Comparison of ENCODE assay signal across 19 mouse cellular contexts in genomic region chr2:107611811-107612210, GRCm38 (mm10).
DNase-seq lines count a peak whose midpoint lies in the region; ATAC-seq lines count a peak whose summit lies in the region.
"Had no signal": no experiment of that assay in that cellular context is flagged by ENCODE, and none has a peak within 500 bp of the region (broad histone marks: within the 10 kb centered on the region; RNA-seq: fewer than 3 reads in every experiment).

No protein-coding gene starts in this region.

- no peaks in the 10 kb centered on the region for H3K9me3 ChIP-seq in hindbrain, embryonic 13.5 days
- no peaks in the 10 kb centered on the region for H3K9me3 ChIP-seq in hindbrain, embryonic 11.5 days (ENCODE audit: control insufficient read depth, low read length)
- H3K9me3 ChIP-seq in embryonic facial prominence, embryonic 10.5 days, result no peaks in the 10 kb centered on the region

- no peak overlapping the region for H3K4me2 ChIP-seq in hindbrain, embryonic 13.5 days
- H3K4me2 ChIP-seq in hindbrain, embryonic 11.5 days (replicated peaks; ENCODE audit: low read depth, low read length), result no peak overlapping the region
- H3K4me2 ChIP-seq: heart, embryonic 13.5 days; hindbrain, embryonic 14.5 days had no signal

- H3K9ac ChIP-seq in hindbrain, embryonic 13.5 days, result no peak overlapping the region
- H3K9ac ChIP-seq in hindbrain, embryonic 11.5 days (ENCODE audit: low read depth, low read length), result no peak overlapping the region
- H3K9ac ChIP-seq: heart, embryonic 13.5 days; hindbrain, embryonic 14.5 days had no signal

- 34% methylated on average over 5 of the region's 5 CpGs for WGBS in hindbrain, embryonic 13.5 days
- WGBS in hindbrain, embryonic 11.5 days, result 46% methylated on average over 5 of the region's 5 CpGs
- WGBS in embryonic facial prominence, embryonic 10.5 days, result 71% methylated on average over 5 of the region's 5 CpGs

- H3K4me3 ChIP-seq in hindbrain, embryonic 13.5 days, result no peak overlapping the region
- no peak overlapping the region for H3K4me3 ChIP-seq in hindbrain, embryonic 11.5 days (ENCODE audit: low read depth, low read length)
- H3K4me3 ChIP-seq in embryonic facial prominence, embryonic 10.5 days, result no peak overlapping the region
- H3K4me3 ChIP-seq: heart, embryonic 13.5 days had no signal

- H3K4me1 ChIP-seq in hindbrain, embryonic 13.5 days (replicated peaks), result 0 out of 2 replicates have a peak, but pooled peaks cover 2% of the 10 kb centered on the region
- H3K4me1 ChIP-seq in hindbrain, embryonic 11.5 days (replicated peaks; ENCODE audit: control insufficient read depth, insufficient read depth, low read length), result no peaks in the 10 kb centered on the region
- no peaks in the 10 kb centered on the region for H3K4me1 ChIP-seq in embryonic facial prominence, embryonic 10.5 days
- H3K4me1 ChIP-seq: heart, embryonic 13.5 days had no signal

- no peak for DNase-seq in hindbrain, embryonic 11.5 days (ENCODE audit: low spot score)
- peak; percentile 2 for DNase-seq in retina, postnatal 1 day
- DNase-seq in retina, embryonic 14.5 days (ENCODE audit: low spot score), result no peak
- peak; percentile 72 for DNase-seq in R1 (ENCODE audit: low read depth, low spot score)
- no peak for DNase-seq in adrenal gland, adult 18-20 months (ENCODE audit: low spot score in 2 of 2)
- no peak for DNase-seq in embryonic facial prominence, embryonic 10.5 days (ENCODE audit: low spot score)
- DNase-seq: adrenal gland, postnatal 10 days; cerebellum, adult 18-20 months; cerebellum, adult 9-11 months; cerebellum, postnatal 36 days; gastrocnemius, postnatal 36 days; heart, adult 11 months; heart, postnatal 36 days; kidney, adult 8-10 months had no signal

- ATAC-seq in hindbrain, embryonic 13.5 days (ENCODE audit: low FRiP score), result 0 out of 2 replicates have a peak, but pooled peaks have one; percentile 28
- ATAC-seq in hindbrain, embryonic 11.5 days (ENCODE audit: low FRiP score), result no peak; the same call in 1 of the 2 replicates
- ATAC-seq: intestine, embryonic 16.5 days; Patski had no signal

- H3K27ac ChIP-seq in hindbrain, embryonic 13.5 days, result no peak overlapping the region
- no peak overlapping the region for H3K27ac ChIP-seq in hindbrain, embryonic 11.5 days (ENCODE audit: low read depth, low read length)
- H3K27ac ChIP-seq in embryonic facial prominence, embryonic 10.5 days (replicated peaks), result no peak overlapping the region
- H3K27ac ChIP-seq: heart, embryonic 13.5 days; hindbrain, embryonic 14.5 days had no signal

- no peaks in the 10 kb centered on the region for H3K27me3 ChIP-seq in hindbrain, embryonic 13.5 days
- H3K27me3 ChIP-seq in hindbrain, embryonic 11.5 days (ENCODE audit: control insufficient read depth, insufficient read depth, low read length), result no peaks in the 10 kb centered on the region
- H3K27me3 ChIP-seq in embryonic facial prominence, embryonic 10.5 days (replicated peaks; ENCODE audit: low read depth, poor library complexity, severe bottlenecking), result no peaks in the 10 kb centered on the region
- H3K27me3 ChIP-seq: heart, embryonic 13.5 days; Patski had no signal

- H3K36me3 ChIP-seq in hindbrain, embryonic 13.5 days, result no peaks in the 10 kb centered on the region
- no peaks in the 10 kb centered on the region for H3K36me3 ChIP-seq in hindbrain, embryonic 11.5 days (ENCODE audit: control insufficient read depth, insufficient read depth, low read length)
- H3K36me3 ChIP-seq in embryonic facial prominence, embryonic 10.5 days (replicated peaks), result no peaks in the 10 kb centered on the region
- H3K36me3 ChIP-seq: heart, embryonic 13.5 days had no signal

Comparison
In these comparisons a context has a peak if more than half of its experiments do, and no peak if none do; other contexts are left out.
1. DNase-seq: peak in retina, postnatal 1 day (single experiment) and R1 (single experiment); none in hindbrain, embryonic 11.5 days (single experiment), retina, embryonic 14.5 days (single experiment), adrenal gland, adult 18-20 months (0 of 2) and embryonic facial prominence, embryonic 10.5 days (single experiment).